Mouse (Mus musculus): ENCODE measurements around the gene Wdr20.

The Wdr20 gene

DNA sequence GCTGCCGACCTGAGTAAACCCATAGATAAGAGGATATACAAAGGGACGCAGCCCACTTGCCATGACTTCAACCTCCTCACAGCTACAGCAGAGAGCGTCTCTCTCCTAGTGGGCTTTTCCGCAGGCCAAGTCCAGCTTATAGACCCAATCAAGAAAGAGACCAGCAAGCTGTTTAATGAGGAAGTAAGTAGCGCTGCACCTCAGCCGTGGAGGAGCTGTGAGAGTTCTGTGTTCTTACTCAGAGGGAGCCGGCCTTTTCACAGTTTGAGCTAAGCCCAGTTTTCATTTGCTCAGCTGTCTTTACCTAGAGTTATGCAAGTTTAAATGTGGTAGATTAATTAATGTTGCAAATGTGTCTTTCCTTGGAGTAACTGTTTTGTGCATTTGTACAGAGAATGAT is 41.6 kb downstream of the Wdr20 start:
- DNase-seq (ENCODE audit: low read depth, low spot score), result no peak

DNA sequence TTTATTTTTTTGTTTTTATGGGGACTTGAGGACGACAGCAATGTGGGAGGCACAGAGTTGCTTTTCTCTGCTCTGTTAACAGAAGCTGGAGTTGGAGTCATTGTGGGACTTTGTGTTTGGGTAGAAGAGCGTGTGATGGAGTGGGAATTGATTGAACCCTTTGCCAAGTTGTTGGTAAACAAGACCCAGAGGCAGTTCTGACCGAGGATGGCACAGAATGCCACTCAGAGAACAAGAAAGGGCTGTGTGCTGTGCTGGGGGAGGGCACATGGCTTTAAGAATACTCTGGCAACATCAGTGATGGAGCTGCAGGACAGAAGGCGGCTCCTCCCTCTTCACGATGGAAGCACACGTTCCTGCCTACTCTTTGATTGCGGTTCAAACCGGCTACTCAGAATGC is 43.4 kb downstream of the Wdr20 start:
- no peak for DNase-seq (ENCODE audit: low read depth, low spot score)

DNA sequence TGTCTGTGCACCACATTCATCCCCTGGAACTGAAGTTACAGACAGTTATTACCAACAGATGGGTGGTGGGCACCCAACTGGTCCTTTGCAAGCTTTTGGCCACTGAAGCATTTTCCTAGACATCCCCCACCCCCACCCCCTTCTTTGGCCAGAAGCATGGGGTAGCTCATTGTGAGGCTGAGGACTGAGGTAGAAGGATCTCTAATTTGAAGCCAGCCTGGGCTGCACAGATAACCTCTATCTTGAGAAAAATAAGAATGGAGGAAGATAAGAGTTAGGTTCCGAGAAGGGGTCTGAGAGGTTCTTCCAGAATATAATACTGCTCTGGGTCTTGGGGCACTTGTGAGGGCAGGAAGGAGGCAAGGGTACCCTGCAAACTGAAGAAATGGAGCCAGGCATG is 44.5 kb downstream of the Wdr20 start:
- DNase-seq (ENCODE audit: low read depth, low spot score), result no peak

DNA sequence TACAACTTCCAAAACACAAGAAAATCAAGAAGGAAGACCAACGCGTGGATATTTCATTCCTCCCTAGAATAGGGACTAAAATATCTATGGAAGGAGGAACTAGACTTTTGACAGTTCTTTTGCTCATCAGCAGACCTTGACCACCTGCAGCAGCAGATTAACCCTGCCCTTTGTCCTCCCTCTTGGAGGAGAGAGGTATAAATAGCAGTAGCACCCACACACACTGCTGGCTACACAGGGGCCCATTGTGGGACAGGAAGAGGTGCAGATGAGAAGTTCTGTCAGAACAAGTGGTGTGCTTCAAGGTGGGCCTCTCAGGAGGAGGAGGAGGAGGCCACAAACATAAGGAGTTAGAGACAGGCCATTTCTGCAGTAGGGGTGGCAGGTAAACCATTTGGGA is 46.5 kb downstream of the Wdr20 start:
- no peak for DNase-seq (ENCODE audit: low read depth, low spot score)

DNA sequence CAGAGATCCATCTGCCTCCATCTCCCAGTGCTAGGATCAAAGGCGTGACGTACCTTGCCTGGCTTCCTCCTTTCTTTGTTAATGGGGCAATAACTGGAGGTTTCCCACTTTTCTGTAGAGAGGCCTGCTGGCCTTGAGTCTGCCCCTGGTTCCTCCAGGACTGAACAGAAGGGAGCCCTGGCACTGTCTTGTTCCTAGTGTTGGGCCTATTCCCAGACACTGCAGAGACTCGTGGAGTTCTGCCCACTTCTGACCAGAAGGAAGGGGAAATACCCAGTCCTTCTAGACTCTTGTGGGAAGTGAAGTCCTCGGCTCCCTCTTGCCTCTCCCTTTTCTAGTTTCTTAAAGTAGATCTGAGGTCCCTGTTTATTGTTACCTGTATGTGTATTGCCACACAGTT is 48.5 kb downstream of the Wdr20 start:
- no peak for DNase-seq (ENCODE audit: low read depth, low spot score)

DNA sequence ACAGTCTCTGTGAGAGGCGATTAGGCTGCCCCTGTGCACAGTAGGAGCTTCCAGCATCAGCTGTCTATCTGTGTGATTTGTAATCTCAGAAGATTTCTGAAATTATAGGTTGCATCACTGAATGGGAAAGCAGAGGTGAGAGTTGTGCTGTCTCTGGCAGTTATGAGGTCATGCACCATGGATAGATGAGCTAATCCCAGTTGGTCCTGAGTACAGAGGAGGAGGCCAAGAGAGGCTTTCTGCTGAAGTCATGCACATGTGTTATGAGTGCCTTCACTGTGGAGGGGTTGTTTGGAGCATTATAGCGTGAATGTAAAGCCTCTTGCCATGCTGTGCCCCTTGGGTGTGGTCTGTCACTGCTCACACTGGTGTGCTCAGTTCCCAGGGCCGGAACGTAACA is 52.8 kb downstream of the Wdr20 start:
- DNase-seq (ENCODE audit: low read depth, low spot score), result no peak

DNA sequence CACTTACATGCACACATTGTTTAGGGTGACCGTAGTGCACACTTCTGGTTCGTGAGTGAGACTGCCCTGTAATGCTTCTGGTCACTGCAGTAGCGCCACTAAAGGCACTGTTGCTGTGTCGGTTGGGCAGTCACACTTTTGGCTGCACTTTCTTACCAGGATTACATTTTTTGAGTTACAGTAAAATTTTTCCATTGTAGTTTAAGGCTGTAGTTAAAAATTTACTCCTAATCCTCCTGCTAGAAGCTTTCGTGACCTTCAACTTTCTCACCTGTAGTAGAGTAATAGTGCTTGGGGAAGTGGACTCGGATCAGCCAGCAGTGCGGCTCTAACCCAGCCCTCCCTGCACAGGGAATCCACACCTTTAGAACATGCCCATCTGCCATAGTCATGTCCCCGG is 53.3 kb downstream of the Wdr20 start:
- DNase-seq (ENCODE audit: low read depth, low spot score), result no peak

DNA sequence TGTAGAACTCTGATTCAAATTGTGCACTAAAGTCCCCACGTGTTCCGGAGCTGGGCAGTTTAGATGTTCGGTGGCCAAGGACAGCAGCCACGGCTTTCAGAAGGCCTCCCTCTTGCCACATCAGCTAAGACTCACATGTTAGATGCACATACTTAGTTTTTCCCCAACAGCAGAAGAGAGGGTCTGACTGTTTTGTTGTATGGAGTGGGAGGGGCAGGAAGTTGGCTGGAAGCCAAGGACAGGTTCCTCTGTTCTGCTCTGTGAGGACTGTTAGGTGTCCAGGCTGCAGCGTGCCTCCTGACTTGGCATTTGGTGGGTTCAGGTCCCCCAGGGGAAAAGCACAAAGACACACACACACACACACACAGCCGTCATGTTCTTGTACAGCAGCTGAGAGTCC is 57.3 kb downstream of the Wdr20 start:
- no peak for DNase-seq (ENCODE audit: low read depth, low spot score)

DNA sequence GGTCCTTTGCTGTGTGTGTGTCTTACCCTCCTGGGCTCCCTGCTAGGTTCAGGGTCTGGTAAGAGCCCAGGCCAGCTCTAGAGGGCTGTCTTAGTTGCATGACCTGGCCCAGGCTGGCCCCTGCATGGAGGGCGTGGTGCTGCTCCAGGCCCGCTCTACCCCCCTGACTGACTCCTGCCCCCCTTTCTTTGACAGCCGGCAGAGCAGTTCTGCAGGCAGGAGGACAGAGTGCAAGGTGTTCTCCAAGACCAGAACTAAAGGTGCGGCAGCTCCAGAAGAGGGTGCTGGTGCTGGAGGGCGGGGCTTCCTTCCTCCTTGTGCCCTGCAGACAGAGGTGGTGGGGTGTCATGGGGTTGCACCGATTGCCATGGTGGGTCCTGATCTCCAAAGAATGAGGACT is 59.0 kb downstream of the Wdr20 start:
- no peak for DNase-seq (ENCODE audit: low read depth, low spot score)

DNA sequence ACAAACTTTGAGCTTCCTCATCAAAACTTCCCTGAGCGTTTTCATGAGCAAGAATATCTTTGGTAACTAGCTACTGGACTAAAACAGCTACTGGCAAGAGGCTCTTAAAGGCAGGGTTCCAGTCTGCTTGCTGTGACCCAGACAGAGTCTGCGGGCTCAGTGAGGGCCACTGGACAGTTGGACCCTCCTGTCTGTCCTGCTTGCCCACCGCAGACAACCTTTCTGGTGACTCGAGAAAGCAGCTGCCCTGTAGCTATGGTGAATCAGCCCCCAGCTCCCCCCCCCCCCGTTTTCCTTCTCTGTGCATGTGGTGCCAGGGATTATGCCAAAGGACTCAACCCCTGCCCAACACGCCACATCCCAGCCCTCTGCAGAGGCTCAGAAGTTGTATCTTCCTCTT is 59.5 kb downstream of the Wdr20 start:
- no peak for DNase-seq (ENCODE audit: low read depth, low spot score)

DNA sequence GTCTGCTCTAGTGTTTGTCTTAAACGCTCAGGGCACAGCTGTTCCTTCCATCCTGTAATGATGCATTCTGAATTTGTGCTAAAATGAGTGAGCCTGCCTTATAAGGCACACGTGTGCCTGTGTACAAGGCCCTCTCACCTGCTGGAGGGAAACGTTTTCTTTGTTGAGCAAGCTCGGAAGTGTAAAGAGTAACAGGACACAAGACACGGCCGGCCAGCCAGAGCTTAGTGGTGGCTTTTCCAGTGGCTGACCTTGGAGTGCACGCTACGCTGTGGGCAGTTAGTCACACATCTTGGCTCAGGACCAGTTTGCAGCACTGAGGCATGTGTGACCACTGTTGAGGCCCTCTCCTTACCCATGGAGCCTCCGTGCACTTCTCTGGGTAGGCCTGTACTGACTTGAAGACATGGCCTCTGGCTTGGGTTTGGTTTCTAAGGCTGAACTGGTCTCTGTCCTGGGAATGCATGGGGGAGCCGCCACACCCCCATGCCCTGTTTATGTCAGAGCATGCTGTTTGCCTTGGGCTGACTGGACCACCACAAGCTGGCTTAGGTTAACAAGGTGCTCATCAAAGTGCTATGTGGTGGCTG is 60.2 kb downstream of the Wdr20 start:
- no peak for DNase-seq (ENCODE audit: low read depth, low spot score)

DNA sequence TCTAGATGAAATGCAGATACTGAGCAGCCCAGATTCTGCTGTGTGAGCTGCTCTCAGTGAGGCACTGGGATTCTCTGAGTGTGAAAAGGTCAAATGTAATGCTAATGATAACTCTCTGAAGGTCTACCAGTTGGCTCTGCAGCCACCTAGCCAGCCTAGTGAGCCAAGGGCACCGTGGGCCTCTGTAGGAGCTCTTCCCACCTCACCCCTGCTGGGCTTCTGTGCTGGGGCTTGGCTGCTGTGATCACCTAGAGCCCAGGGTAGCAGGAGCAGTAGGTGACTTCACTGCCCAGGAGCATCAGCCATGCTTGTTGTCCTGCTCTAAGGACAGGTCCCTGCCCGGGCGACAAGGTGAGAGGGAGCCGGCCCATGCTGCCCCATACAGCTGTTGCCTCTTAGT is 61.5 kb downstream of the Wdr20 start:
- no peak for DNase-seq (ENCODE audit: low read depth, low spot score)

DNA sequence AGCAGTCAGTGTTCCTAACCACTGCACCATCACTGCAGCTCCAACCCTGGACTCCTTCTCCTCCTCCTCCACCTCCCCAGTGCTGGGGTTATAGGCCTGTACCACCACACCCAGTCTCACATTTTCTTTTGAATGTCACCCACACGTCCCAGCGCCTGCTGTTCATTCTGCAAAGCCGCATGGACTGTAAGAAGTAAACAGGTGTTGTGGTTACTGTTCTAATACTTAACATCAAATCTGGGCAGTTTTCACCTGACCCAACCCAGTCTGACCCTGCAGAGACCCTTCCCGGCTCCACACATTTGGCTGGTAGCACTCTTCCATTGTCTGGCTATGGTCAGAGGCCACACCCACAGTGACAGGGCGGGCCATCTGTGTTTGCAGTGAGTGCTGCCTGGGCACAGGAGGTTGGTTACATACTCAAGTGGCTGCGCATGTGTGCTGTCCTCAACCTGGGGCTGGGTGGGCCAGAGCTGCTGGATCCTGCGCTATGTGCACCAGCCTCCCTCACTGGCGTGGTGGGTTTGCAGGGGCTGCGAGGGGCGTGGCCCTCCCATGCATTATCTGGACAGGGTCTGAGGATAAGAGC is 64.2 kb downstream of the Wdr20 start:
- DNase-seq (ENCODE audit: low read depth, low spot score), result no peak

DNA sequence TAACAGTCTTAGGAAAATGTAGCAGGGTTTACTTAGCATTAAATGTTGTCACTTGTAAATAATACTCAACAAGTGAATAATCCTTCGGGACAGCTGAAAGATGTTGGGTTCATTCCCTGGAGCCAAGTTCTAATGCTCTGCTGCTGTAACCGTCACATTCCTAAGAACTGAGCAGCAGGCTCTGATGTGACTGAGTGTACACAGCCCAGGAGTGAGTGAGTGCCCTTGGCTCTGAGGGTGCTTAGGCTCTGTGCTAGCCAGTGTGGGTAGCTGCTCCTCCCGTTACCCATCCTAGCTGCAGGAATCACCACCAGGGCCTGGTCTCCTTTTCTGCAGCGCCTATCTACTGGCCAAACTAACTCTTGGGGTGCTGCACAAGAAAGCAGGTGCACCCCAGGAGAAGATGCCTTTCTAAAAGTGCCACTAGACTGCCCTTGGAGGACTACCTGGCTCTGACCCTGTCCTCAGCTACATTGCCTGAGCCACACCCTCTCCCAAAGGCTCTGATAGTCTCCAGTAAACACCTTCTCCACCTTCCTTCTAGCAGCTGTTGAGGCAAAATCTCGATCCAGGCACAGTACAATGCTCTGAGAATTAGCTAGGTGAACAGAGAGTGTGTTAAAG is 65.0 kb downstream of the Wdr20 start:
- no peak for DNase-seq (ENCODE audit: low read depth, low spot score)

DNA sequence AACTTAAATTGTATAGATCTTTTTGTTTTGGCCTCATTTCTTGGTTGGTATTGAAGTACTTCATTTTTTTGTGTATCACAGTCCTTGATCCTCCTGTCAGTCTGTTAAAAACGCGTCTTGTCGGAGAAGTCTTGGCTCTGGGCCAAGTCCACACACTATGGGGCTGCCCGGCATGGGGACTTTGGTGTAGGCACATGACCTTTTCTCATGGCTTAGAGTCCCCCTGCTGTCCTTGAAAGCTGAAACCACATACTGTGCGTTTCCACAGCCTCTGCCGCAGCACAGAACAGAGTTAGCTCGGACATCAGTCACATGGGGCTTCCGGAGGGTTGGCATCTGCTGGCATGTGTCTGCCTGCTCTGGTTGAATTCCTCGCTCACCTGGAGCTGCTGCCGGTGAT is 66.5 kb downstream of the Wdr20 start:
- no peak for DNase-seq (ENCODE audit: low read depth, low spot score)

DNA sequence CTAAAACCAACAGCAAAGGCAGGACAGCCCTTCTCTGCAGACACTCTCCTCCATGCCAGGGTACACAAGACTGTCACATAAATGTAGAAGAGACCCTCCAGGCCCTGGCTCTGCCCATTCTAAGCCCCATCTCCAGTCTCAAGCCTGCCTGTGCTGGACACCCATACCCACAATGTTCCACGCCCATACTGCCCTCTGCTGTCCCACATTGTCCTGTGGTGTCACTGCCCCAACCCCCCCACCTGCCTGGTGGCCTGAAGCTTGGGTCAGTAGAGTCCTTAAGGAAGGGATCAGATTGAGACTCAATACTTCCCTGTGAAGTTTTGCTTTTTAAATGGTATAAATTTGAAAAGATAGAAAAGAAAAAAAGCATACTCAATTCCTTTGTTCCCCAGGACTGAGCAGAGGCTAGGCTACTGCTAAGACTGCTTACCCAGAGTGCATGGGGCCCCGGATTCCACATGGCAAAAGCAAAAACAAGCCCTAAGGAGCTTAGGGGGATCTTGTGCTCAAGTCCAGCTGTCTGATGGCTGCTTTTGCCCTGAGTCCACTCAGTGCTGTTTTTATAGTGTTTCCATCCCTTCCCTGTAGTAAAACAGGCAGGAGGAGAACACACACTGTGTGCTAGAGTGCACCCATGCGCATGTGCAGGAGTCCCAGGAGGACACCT is 68.7 kb downstream of the Wdr20 start:
- no peak for DNase-seq (ENCODE audit: low read depth, low spot score)

DNA sequence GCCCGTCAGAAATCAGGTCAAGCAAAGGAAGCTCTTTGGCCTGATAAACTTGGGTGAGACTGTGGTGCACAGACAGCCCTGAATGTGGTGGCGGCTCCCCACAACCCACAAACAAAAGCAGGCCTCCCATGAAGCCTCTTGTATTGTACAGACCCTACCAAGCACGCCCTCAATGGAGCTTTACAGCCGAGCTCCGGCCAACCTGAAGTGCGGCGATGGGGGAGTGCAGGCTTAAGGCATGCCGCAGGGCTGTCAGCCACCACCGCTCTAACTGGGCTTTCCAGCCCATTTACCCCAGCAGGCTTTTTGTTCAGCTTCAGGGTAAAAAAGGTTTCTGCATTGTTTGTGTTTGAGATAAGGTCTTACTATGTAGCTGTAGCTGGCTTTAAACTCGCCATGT is 70.7 kb downstream of the Wdr20 start:
- no peak for DNase-seq (ENCODE audit: low read depth, low spot score)

DNA sequence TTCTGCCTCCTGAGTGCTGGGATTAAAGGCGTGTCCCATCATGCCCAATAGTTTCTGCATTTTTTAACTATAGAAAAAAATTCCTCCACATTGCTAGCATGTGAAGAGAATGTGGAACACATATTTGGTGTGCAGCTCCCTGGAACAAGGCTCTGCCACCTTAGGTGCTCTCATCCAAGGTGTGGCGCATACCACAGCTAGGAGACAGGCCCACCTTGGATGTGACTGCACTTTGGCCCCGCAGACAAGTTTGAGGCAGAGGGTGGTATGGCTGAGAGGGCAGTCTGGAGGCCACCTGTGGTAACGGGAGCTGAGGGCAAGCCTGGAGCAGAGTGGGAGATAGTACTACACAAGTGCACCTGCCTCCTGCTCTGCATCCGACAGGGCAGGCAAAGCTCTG is 71.1 kb downstream of the Wdr20 start:
- DNase-seq (ENCODE audit: low read depth, low spot score), result no peak

DNA sequence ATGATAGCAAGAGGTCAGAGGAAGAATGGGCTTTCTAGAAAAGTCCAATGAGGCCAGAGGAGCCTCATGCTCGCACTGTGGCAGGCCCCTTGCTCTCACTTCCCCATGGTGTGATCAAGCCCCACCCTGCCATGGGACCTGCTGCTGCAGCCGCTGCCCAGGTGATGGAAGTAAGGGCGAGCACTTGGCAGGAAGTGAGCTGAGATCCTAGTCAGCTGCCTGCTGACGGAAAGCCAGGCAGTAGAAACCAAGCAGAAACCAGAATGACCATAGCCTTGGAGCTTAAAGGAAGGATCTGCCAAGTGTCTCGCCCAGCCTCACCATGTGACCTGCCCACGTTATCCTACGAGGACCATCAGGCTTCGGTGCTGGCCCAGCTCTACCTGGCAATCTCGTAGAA is 75.4 kb downstream of the Wdr20 start:
- DNase-seq (ENCODE audit: low read depth, low spot score), result no peak

DNA sequence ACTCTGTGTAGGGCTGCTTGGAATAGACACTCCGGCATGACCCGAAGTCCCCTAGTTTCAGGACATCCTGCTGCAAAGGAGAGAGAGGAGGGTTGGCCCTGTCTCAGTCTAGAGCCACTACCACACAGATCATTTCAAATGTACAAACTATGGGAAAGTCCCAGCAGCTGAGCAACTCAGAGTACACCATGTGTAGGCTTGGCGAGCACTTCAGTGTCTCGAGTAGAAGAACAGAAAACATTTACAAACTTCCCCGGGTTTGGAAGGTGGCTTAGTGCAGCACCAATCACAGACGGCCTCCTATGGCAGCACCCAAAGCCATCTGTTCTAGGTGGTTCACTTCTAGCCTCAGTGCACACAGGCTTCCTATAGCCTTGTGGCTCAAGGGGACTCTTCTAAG is 75.9 kb downstream of the Wdr20 start:
- DNase-seq (ENCODE audit: low read depth, low spot score), result no peak

DNA sequence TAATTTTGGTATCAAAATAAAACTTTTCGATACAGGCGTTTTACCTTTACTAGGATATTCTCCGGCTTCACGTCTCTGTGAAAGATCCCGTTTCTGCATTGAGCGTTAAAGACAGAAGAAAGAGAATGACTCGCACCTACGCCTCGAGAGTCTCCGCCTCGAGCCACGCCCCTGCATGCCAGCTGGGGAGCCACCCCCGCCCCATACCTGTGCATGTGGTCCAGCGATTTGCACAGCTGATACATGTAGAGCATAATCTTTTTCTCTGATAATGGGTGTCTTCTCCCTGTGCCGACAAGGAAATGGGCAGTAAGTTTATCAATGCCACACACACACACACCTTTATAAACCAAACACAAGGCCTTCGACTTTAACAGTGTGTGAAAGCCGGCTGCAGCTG is 77.2 kb downstream of the Wdr20 start:
- DNase-seq (ENCODE audit: low read depth, low spot score), result no peak

DNA sequence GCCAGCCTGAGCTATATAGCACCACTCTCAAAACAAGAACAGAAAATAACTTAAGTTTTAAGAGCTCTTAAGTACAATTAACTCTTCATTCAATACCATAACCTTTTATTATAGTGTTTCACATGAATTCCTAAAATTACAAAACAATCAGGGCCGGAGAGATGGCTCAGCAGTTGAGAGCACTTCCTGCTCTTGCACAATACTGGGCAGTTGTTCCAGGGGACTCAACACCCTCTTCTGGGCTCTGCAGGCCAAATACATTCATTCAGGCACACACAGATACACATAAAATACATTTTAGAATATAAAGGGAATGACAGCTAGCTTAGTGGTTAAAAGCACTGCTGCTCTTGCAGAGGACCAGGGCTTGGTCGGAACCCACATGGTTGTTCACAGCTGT is 79.1 kb downstream of the Wdr20 start:
- DNase-seq (ENCODE audit: low read depth, low spot score), result no peak

DNA sequence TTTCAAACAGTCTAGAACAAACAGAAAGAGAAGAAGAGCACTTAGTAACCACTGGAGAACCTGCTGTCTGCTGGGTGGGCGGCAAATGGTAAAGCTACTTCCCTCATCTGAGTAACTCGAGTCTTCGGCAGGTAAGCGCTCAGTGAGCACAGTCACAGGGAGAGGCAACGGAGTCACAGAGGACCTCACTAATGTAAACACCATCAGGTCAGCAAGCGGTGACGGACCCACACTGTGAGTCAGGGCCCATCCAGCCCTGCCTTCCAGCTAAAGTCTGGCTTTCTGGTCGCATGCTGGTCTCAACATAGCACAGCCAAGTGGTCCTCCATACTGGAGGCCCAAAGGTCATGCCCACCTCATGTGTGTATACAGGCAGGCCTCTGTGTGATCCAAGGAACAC is 81.6 kb downstream of the Wdr20 start:
- DNase-seq (ENCODE audit: low read depth, low spot score), result no peak
